8 mouse cellular contexts compared by ENCODE assay signal in the genomic region with DNA sequence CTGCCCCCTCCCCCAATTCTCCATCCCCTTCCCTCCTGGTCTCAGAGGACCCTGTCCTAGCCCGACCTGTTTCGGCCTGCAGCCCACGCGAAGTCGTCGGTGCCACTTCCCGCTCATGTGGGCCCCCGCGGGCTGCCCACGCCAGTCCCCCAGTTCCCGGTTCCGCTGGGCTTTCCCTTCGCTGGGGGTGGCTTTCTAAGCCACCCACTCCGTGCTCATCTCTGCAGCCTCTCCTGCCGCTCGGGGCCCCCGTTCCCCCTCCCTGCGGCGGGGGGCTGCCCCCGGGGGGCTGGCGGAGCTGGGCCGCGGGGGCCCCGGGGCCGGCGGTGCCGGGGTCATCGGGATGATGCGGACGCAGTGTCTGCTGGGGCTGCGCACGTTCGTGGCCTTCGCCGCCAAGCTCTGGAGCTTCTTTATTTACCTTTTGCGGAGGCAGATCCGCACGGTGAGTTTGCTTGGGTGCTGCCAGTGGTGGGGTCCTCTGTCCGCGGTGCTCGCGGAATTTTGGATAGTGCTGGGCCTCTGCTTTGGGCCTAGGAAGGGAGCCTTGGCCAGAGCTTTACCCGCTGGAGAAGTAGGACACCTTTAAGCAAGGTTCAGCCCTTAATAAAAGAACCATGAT. TPM values are rescaled to one million over a fixed set of nuclear protein-coding genes. Genes with fewer than 3 reads are reported as not detected.
DNase-seq lines count a peak whose midpoint lies in the region; ATAC-seq and TF ChIP-seq lines count a peak whose summit lies in the region.

A gene (plus strand): TSS at position 16 of the 622 bp plus-strand sequence.

- peaks cover 24% of the 10 kb centered on the region for H3K4me1 ChIP-seq in intestine, embryonic 16.5 days (ENCODE audit: control insufficient read depth, insufficient read depth, low read length)
- H3K4me1 ChIP-seq in lung, postnatal 0 days (ENCODE audit: insufficient read depth, low read depth, low read length) = peaks cover 22% of the 10 kb centered on the region; the same call in 1 of the 2 replicates

- H3K27me3 ChIP-seq in intestine, embryonic 16.5 days (replicated peaks; ENCODE audit: control insufficient read depth, insufficient read depth, low read length) = no peaks in the 10 kb centered on the region
- H3K27me3 ChIP-seq in lung, postnatal 0 days (replicated peaks; ENCODE audit: insufficient read depth, low read length) = no peaks in the 10 kb centered on the region

- no peak for TF ChIP-seq CTCF in lung, postnatal 0 days (IDR thresholded peaks at IDR 0.05)

- peak; percentile 21 for DNase-seq in embryo, embryonic 10.5 days (ENCODE audit: low spot score)
- DNase-seq in embryo, embryonic 10 days (ENCODE audit: low spot score) = no peak
- peak; percentile 59 for DNase-seq in A20 (ENCODE audit: low read depth, low spot score)
- peak; percentile 54 for DNase-seq in cerebellum, adult 9-10 months
- DNase-seq in gonadal fat pad, adult 2 months (ENCODE audit: low read depth) = no peak
- DNase-seq in lung, postnatal 0 days (ENCODE audit: low spot score) = no peak
- peak; percentile 59 for DNase-seq in testis, postnatal 10 days (ENCODE audit: low spot score)

- H3K9me3 ChIP-seq in intestine, embryonic 16.5 days (ENCODE audit: control insufficient read depth, low read length) = no peaks in the 10 kb centered on the region
- no peaks in the 10 kb centered on the region for H3K9me3 ChIP-seq in lung, postnatal 0 days (ENCODE audit: low read length)

- ATAC-seq in intestine, embryonic 16.5 days = no peak; the same call in 1 of the 2 replicates
- no peak for ATAC-seq in lung, postnatal 0 days

- peak within 1 kb of the TSS; percentile 100 for H3K9ac ChIP-seq in intestine, embryonic 16.5 days (ENCODE audit: low read depth, low read length)
- H3K9ac ChIP-seq in lung, postnatal 0 days (replicated peaks; ENCODE audit: low read depth) = peak within 1 kb of the TSS; percentile 90

- peaks cover 11% of the 10 kb centered on the region; the same call in 1 of the 2 replicates for H3K36me3 ChIP-seq in intestine, embryonic 16.5 days (ENCODE audit: control insufficient read depth, insufficient read depth, low read length)
- peaks cover 18% of the 10 kb centered on the region; the same call in 1 of the 2 replicates for H3K36me3 ChIP-seq in lung, postnatal 0 days (ENCODE audit: insufficient read depth, low read length)

- no peak for TF ChIP-seq EP300 in lung, postnatal 0 days (IDR thresholded peaks at IDR 0.05)

- H3K4me3 ChIP-seq in intestine, embryonic 16.5 days (ENCODE audit: low read length) = peak within 1 kb of the TSS; percentile 100
- H3K4me3 ChIP-seq in lung, postnatal 0 days (ENCODE audit: low read depth, low read length) = peak within 1 kb of the TSS; percentile 93

- peak within 1 kb of the TSS; percentile 100 for H3K27ac ChIP-seq in intestine, embryonic 16.5 days (ENCODE audit: low read length)
- H3K27ac ChIP-seq in lung, postnatal 0 days (ENCODE audit: low read length) = peak within 1 kb of the TSS; percentile 97

- peak within 1 kb of the TSS; percentile 94 for H3K4me2 ChIP-seq in intestine, embryonic 16.5 days (ENCODE audit: low read depth, low read length)
- H3K4me2 ChIP-seq in lung, postnatal 0 days (replicated peaks; ENCODE audit: low read depth, low read length) = peak within 1 kb of the TSS; percentile 94

- under 1% methylated on average over 42 of the region's 43 CpGs for WGBS in intestine, embryonic 16.5 days
- WGBS in lung, postnatal 0 days = under 1% methylated on average over 26 of the region's 43 CpGs

RNA-seq across cellular contexts. Expression of the gene that starts here (rescaled TPM):
- polyA plus RNA-seq in gonadal fat pad, adult 2 months (2012; rRNA removed) = 94.3 and 108 TPM in 2 replicates
- polyA plus RNA-seq in intestine, embryonic 16.5 days (2015; fragmentation: Nextera tagmentation; extraction: Ambion mirVana) = 20.7 and 20.9 TPM in 2 replicates
- 23.7 and 24.7 TPM in 2 replicates for polyA plus RNA-seq in lung, postnatal 0 days (2015; fragmentation: Nextera tagmentation; extraction: Ambion mirVana)

Comparison
In these comparisons a context has a peak if more than half of its experiments do, and no peak if none do; other contexts are left out.
1. DNase-seq: peak in embryo, embryonic 10.5 days (single experiment), A20 (single experiment), cerebellum, adult 9-10 months (single experiment) and testis, postnatal 10 days (single experiment); none in embryo, embryonic 10 days (single experiment), gonadal fat pad, adult 2 months (single experiment) and lung, postnatal 0 days (single experiment).